Mouse (Mus musculus) cerebellum, adult 2 months (tissue): ENCODE data around the gene Ell3. TPM values are rescaled to one million over a fixed set of nuclear protein-coding genes. Genes with fewer than 3 reads are reported as not detected.
A peak's percentile ranks its signal among the peaks of the same experiment; 100 is the strongest.
"Not testable (repeated sequence)": the region's sequence is repeated elsewhere in the genome, so short reads cannot be mapped to it uniquely, and the experiment has no call there.

ENCODE experiments used
- DNase-seq, 2 experiments: peaks; one replicate each; pipeline ENCODE4 v3.0.0; 2021
- H3K27ac ChIP-seq: fragments of 200-500 bp; 2 replicates; pipeline ENCODE4 v1.5.1; 2012; ENCODE audit warnings: low read length, control low read depth, inconsistent platforms; ENCODE audit not compliant: insufficient read depth
- H3K27me3 ChIP-seq: fragments of 200-500 bp; 2 replicates; pipeline ENCODE4 v1.6.1; 2012; ENCODE audit warnings: inconsistent platforms, mild to moderate bottlenecking, low read length, moderate library complexity; ENCODE audit not compliant: control insufficient read depth, insufficient read depth
- H3K4me1 ChIP-seq: fragments of 200-500 bp; 2 replicates; pipeline ENCODE4 v1.6.1; 2011; ENCODE audit warnings: low read length; ENCODE audit not compliant: control insufficient read depth, insufficient read depth
- H3K4me3 ChIP-seq: fragments of 200-500 bp; replicated peaks from 2 replicates; pipeline ENCODE3; 2011; ENCODE audit warnings: mild to moderate bottlenecking, low read depth, low read length, control low read depth; ENCODE audit not compliant: insufficient read depth
- CTCF ChIP-seq: fragments of 200-500 bp; IDR thresholded peaks from 2 replicates; pipeline ENCODE4 v1.5.1; 2011; ENCODE audit warnings: low read depth, mild to moderate bottlenecking, control low read depth, low read length, moderate library complexity, borderline replicate concordance; ENCODE audit not compliant: insufficient read depth
- POLR2A ChIP-seq: fragments of 200-500 bp; IDR thresholded peaks from 2 replicates; pipeline ENCODE4 v1.6.1; 2011; ENCODE audit warnings: low read length, control low read depth, borderline replicate concordance; ENCODE audit not compliant: insufficient read depth
- WGBS: fragments of 180-500 bp; shearing (Covaris S2); methylation state at CpG from one replicate; pipeline ENCODE4 v1.1.7; 2018; 5-methylcytosine and 5-hydroxymethylcytosine counted together
- polyA plus RNA-seq: library from polyadenylated mRNA; depleted of rRNA; stranded (reverse); fragments of >200 nt; gene quantifications from 2 replicates; pipeline ENCODE4 v1.2.3, GENCODE M21; 2012

Ell3 gene
- polyA plus RNA-seq, 1 experiment: not detected

GRCm38 (mm10) chr2:121473301-121474179 is 29.5 kb upstream of the Ell3 start, which contains the start of gene Mfap1b:
TSS of gene Mfap1b (minus strand) at chr2:121474067.
- peak; percentile 82 to 89 for DNase-seq
- H3K27me3 ChIP-seq, H3K27ac ChIP-seq, H3K4me1 ChIP-seq: not testable (repeated sequence)
- WGBS: 6% methylated on average over 41 of the region's 41 CpGs
- TF ChIP-seq POLR2A: peak; percentile 94
- H3K4me3 ChIP-seq: peak within 1 kb of the TSS; percentile 75

- H3K4me3 ChIP-seq: not testable (repeated sequence)
- WGBS: 93% methylated on average over 3 of the region's 3 CpGs
Observed at GRCm38 (mm10) chr2:121472783-121473182, 28.7 kb upstream of the Ell3 start.

GRCm38 (mm10) chr2:121468982-121469381 is 24.9 kb upstream of the Ell3 start:
- H3K4me3 ChIP-seq, DNase-seq, H3K27me3 ChIP-seq, H3K27ac ChIP-seq, H3K4me1 ChIP-seq: not testable (repeated sequence)
- 66% methylated on average over 2 of the region's 6 CpGs for WGBS

More at GRCm38 (mm10) chr2:121472783-121473182, 28.7 kb upstream of the Ell3 start:
- DNase-seq, H3K4me1 ChIP-seq, H3K27me3 ChIP-seq, H3K27ac ChIP-seq: not testable (repeated sequence)

- H3K27ac ChIP-seq: no peak overlapping the region
- no peaks in the 10 kb centered on the region; the same call in 1 of the 2 replicates for H3K4me1 ChIP-seq
- no peak for DNase-seq
- H3K4me3 ChIP-seq: no peak overlapping the region
- TF ChIP-seq CTCF (no peak), POLR2A (no peak)
- H3K27me3 ChIP-seq: no peaks in the 10 kb centered on the region
- 68% methylated on average over 2 of the region's 2 CpGs for WGBS
Observed at GRCm38 (mm10) chr2:121460071-121460470, 16.0 kb upstream of the Ell3 start.

- 4% methylated on average over 41 of the region's 41 CpGs for WGBS
- TF ChIP-seq CTCF (no peak), POLR2A (peak; percentile 71; the same call in 1 of the 2 replicates)
- peak within 1 kb of the TSS; percentile 99 for H3K4me3 ChIP-seq
- DNase-seq: peak; percentile 78 to 81
- no peaks in the 10 kb centered on the region; the same call in 1 of the 2 replicates for H3K4me1 ChIP-seq
- no peaks in the 10 kb centered on the region for H3K27me3 ChIP-seq
- H3K27ac ChIP-seq: peak within 1 kb of the TSS; percentile 60
Observed at GRCm38 (mm10) chr2:121456692-121457642, 12.9 kb upstream of the Ell3 start, which contains the start of gene Serinc4. TSS of gene Serinc4 (minus strand) at chr2:121456781.

GRCm38 (mm10) chr2:121455534-121455933 is 11.5 kb upstream of the Ell3 start:
- H3K27ac ChIP-seq: no peak overlapping the region
- no peaks in the 10 kb centered on the region for H3K27me3 ChIP-seq
- TF ChIP-seq CTCF (no peak), POLR2A (no peak)
- no peak for DNase-seq
- whole genome bisulfite sequencing: 67% methylated on average over 5 of the region's 5 CpGs
- H3K4me3 ChIP-seq: no peak overlapping the region
- H3K4me1 ChIP-seq: no peaks in the 10 kb centered on the region; the same call in 1 of the 2 replicates

GRCm38 (mm10) chr2:121453917-121454316 is 9.8 kb upstream of the Ell3 start:
- WGBS: 91% methylated on average over 6 of the region's 6 CpGs
- no peak for TF ChIP-seq POLR2A
- no peak for TF ChIP-seq CTCF
- Histone ChIP-seq H3K4me3 (no peak overlapping the region), H3K27me3 (no peaks in the 10 kb centered on the region), H3K4me1 (no peaks in the 10 kb centered on the region; the same call in 1 of the 2 replicates), H3K27ac (no peak overlapping the region)
- no peak for DNase-seq
